Mouse (Mus musculus) heart, adult 8-10 months (tissue): ENCODE data around the gene Zfp747. TPM values are rescaled to one million over a fixed set of nuclear protein-coding genes. Genes with fewer than 3 reads are reported as not detected.
"Not testable (repeated sequence)": the region's sequence is repeated elsewhere in the genome, so short reads cannot be mapped to it uniquely, and the experiment has no call there.

Source experiments
- DNase-seq: peaks from one replicate; pipeline ENCODE4 v3.0.0; 2022; ENCODE audit warnings: low spot score
- total RNA-seq, 4 experiments: library from RNA; stranded (reverse); gene quantifications; 2 replicates each; pipeline ENCODE4 v1.2.4; 2022

Zfp747 gene
- total RNA-seq = 1 to 10 TPM; 3.2 to 4.3 (median 3.7) TPM

DNA sequence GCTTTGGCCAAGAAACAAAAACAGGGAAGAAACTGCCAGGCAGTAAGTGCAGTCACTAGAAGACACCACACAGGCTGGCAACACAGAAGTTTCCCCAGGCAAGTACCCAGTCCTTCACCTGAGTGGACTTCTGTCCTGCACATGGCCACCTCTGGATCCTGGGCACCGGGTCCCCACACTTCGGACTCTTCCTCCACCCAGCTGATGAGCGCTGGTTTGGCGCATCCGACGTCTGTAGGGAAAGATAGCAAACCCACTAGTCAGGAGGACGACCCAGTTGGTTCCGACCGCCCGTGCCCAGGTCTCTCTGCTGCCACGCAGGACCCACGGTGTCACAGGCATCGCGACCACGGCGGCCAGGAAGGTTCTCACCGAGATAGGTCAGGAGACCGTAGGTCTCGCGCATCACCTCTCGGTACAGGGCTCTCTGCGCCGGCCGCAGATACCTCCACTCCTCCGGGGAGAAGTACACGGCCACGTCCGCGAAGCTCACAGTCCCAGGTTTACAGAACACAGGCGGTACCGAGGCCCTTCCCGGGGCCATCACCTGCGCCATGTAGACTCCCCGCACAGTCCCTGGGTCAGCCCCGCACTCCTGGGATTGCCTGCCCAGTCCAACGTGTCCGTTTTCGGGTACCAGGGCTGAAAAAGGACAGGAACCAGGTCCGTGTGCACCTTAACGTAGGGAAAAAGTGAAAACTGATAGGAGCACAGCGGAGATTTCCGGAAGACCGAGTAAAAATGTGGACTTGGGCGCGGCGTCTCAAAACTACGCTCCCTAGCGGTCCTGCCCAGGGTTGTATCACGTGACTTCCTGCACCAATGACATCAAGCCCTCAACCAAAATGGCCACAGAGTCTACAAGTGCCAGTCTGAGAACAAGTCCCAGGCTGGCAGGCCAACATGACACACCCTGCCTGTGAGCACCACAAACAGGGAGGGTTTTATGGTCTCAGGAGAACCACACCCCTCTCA lies at the start of gene Zfp747:
TSS of gene Zfp747 (minus strand) at position 780 of the 975 bp plus-strand sequence.
- peak; percentile 97 for DNase-seq

GRCm38 (mm10) chr7:127425291-127425690 lies 49.4 kb upstream of the Zfp747 start:
- no peak for DNase-seq

GRCm38 (mm10) chr7:127422247-127422646 lies 46.4 kb upstream of the Zfp747 start:
- no peak for DNase-seq

DNA sequence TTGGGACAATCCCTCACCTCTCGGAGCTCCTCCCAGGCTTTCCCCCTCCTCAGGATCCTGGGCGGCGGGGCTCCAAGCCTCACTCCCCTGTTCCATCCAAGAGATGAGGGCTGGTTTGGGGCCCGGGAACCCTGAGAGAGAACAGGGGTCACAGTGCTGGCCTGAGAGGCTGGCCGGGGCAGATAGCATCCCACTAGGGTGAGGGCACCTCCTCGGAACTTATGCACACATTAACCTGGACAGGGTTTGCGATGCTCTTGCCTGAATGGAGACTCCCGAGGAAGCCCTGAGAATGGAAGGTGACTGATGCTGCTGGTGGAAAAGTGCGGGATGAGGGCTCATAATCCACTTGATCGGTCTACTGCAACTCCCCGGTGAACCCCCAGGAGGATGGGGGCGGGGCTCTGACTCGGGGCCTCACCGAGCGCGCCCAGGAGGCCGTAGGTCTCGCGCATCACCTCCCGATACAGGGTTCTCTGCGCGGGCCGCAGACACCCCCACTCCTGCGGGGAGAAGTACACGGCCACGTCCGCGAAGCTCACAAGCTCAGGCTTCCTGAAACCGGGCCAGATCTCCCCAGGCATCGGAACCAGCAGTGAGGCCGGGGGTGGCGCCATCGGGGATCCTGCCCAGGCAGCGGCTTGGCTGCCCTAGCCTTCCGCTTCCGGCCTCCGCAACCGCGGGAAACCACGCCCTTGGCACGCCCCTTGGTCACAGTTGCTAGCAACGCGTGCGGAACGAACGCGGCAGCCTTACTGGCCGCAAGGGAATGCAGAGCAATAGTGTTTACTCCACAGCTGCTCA lies 45.7 kb upstream of the Zfp747 start, which contains the start of gene Zfp688:
TSS of gene Zfp688 (minus strand) at position 681 of the 804 bp plus-strand sequence.
- peak; percentile 96 for DNase-seq

- DNase-seq = no peak
Measured at GRCm38 (mm10) chr7:127411418-127411817, 35.6 kb upstream of the Zfp747 start.

DNA sequence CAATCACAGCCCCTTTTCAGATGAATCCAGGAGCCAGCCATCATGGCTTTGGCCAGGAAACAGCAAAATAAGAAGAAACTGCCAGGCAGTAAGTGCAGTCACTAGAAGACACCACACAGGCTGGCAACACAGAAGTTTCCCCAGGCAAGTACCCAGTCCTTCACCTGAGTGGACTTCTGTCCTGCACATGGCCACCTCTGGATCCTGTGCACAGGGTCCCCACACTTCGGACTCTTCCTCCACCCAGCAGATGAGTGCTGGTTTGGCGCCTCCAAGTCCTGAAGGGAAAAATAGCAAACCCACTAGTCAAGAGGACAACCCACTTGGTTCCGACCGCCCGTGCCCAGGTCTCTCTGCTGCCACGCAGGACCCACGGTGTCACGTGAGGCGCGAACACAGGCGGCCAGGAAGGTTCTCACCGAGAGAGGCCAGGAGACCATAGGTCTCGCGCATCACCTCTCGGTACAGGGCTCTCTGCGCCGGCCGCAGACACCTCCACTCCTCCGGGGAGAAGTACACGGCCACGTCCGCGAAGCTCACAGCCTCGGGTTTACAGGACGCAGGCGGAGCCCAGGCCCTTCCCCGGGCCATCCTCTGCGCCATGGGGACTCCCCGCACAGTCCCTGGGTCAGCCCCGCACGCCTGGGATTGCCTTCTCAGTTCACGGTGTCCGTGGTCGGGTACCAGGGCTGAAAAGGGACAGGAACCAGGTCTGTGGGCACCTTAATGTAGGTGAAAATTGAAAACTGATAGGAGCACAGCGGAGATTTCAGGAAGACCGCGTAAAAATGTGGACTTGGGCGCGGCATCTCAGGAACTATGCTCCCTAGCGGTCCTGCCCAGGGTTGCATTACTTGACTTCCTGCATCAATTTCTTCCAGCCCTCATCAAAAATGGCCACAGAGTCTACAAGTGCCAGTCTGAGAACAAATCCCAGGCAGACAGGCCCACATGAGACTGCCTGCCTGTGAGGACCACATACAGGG lies 30.4 kb upstream of the Zfp747 start, which contains the start of gene Zfp764:
TSS of gene Zfp764 (minus strand) at position 821 of the 986 bp plus-strand sequence.
- peak; percentile 93 for DNase-seq

GRCm38 (mm10) chr7:127404101-127404500 lies 28.3 kb upstream of the Zfp747 start:
- not testable (repeated sequence) for DNase-seq

DNA sequence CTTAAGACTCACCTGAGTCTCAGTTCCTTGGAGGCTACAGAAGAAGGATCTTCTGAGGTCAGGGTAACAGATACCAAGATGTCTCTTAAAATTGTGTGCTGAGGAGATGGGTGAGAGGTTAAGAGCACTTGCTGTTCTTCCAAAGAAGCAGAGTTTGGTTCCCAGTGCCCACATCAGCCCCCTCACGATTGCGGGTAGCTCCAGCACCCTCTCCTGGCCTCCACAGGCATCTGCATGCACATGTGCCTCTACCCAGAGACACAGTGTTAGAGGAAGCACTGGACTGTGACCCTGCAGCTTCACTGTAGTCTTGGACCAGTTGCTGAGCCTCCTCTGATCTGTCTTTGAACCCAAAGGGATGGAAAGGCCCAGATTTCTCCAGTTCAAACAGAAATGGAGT lies 27.1 kb upstream of the Zfp747 start:
- no peak for DNase-seq

DNA sequence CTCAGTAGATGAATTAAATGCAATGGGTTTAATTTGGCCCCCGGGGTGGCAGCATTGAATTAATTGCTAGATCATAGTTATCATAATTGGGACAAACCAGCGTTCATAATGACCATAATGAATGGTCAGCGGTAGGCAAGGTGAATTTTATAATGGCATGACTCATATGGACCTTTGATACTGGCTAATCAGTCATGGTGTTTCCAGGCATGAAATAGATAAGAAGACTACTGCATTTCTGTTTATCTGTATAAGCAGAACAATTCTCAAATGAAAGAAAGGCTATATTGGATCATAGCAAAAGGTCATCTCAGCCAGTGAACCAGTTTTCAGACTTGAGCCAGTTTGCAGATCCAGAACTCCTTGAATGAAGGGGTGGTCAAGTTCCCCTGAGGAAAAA lies 24.5 kb upstream of the Zfp747 start:
- no peak for DNase-seq

DNA sequence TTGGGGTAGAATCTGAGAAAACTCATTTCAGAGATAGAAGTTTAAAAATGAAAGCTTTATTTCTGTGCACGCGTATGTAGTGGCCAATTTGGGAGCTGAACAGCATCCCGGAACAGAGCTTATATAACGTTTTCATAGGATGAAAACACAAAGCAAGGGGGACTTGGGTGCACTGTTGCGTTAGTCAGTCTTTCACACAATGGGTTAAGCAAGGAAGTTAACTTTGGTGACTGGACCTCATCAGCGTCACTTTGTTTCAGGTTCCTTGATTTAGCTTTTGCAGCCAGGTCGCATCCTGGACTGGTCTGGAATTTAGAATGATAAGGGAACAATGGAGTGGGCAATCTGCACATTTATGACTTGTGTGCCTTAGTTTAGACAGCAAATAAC lies 18.1 kb upstream of the Zfp747 start:
- no peak for DNase-seq

GRCm38 (mm10) chr7:127393157-127393943 lies 17.5 kb upstream of the Zfp747 start, which contains the start of gene E430018J23Rik:
Gene E430018J23Rik, minus strand, starts transcription at chr7:127393629.
- DNase-seq = peak; percentile 100

DNA sequence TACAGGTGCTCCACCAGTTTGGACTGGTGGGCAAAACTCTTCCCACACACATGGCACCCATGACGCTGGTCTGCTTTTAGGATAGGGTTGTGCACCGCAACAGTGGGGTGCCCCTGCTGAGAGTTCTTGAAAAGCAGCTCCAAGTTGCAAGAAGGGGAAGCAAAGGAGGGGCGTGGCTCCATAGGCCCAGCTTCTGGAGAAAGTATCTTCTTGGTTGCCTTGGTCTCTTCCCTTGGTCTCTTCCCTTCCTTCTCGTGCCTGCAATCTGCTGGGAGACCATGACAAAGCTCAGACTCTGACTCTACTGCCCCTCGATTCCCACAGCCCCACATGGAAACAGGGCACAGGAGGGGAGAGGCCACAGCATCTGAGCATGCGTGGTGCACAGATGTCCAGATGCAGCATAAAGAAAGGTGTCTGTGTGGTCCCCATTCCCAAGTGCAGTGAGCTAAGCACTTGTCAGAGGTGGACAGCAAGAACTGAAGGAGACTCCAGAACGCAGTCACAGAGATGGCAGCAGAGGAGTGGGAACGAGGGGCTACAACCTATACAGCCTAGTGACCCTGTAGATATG lies 16.5 kb upstream of the Zfp747 start:
- DNase-seq = no peak

DNA sequence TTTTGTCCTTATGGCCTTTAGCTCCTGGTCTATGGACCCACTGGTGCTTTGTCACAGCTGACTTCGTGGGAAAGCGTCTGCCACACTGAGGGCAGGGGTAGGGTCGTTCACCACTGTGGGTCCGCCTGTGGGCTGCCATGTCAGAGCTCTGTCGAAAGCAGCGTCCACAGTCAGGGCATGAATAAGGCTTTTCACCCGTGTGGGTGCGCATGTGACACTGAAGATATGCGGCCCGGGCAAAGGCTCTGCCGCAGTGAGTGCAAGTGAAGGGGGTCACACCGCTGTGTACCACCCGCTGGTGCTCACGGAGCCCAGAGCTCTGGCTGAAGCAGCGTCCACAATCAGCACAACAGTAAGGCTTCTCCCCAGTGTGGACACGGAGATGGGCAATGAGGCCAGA lies 15.7 kb upstream of the Zfp747 start:
- DNase-seq = no peak

GRCm38 (mm10) chr7:127390306-127390705 lies 14.5 kb upstream of the Zfp747 start:
- no peak for DNase-seq

GRCm38 (mm10) chr7:127388201-127388600 lies 12.4 kb upstream of the Zfp747 start:
- not testable (repeated sequence) for DNase-seq

- DNase-seq = peak; percentile 95
Measured at GRCm38 (mm10) chr7:127386641-127387392, 11.0 kb upstream of the Zfp747 start, which contains the start of gene 9130019O22Rik. Gene 9130019O22Rik, minus strand, starts transcription at chr7:127387166.

DNA sequence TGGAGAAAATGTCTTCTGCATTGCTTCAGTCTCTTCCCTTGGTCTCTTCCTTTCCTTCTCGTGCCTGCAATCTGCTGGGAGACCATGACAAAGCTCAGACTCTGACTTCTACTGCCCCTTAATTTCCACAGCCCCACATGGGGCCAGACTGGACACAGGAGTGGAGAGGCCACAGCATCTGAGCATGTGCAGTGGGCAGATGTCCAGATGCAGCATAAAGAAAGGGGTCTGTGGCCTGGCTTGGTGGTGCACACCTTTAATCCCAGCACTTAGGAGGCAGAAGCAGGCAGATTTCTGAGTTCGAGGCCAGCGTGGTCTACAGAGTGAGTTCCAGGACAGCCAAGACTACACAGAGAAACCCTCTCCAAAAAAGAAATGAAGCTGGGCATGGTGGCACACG lies 9.7 kb upstream of the Zfp747 start:
- DNase-seq = not testable (repeated sequence)

DNA sequence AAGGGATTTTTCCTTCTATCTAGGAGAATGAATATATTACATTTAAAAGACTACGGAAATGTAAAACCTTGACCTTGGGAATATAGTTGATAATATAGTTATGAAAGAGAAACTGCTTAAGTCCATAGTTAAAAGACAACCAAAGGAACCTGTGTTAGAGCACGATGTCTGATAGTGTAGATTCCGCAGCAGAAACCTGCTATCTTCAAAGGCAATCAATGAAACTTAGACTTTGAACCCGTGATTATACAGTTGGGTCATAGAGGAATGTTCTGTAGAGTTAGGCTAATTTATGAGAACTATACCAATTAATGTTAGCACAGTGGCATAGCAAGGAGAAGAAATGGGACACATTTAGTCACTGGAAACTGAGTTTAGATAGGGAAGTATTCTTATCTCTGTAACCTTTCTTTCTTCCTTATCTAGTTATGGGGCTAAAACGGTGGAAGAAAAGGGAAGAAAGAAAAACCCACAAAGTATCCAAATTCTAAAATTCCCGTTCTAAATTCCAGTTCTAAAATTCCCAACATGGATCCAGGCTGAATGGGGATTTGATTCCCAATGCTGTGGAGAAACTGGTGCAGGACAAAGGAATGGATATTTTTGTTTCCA lies 2.6 kb upstream of the Zfp747 start:
- no peak for DNase-seq
